Mouse (Mus musculus): Measurements from ENCODE around the gene Kera. TPM values are rescaled to one million over a fixed set of nuclear protein-coding genes. Genes with fewer than 3 reads are reported as not detected.

The Kera gene
- 0.26 TPM for polyA plus RNA-seq (2014; fragmentation: Illumina TruSeq; extraction: RNeasy Lipid Tissue Mini Kit (QIAGEN cat#74804))

DNA sequence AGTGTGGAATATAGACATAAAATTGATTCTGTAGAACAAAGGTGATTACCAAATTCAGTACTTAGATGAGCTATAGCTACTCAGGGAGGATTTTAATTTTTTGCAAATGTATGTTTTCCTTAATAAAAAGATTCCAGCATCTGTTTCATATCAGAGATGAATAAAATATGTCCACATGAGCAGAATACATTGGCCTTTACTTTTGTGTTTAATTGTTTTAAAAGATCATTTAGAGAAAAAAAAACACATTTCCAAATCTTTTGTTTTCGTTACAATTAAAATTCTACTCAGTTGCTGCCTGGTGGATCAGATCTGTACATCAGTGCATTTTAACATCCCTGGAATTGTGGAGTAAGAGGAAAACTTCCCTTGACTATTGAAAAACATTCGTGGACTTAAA, at the start of gene Kera:
Kera (plus strand) TSS at position 301 of the 400 bp plus-strand sequence.

DNA sequence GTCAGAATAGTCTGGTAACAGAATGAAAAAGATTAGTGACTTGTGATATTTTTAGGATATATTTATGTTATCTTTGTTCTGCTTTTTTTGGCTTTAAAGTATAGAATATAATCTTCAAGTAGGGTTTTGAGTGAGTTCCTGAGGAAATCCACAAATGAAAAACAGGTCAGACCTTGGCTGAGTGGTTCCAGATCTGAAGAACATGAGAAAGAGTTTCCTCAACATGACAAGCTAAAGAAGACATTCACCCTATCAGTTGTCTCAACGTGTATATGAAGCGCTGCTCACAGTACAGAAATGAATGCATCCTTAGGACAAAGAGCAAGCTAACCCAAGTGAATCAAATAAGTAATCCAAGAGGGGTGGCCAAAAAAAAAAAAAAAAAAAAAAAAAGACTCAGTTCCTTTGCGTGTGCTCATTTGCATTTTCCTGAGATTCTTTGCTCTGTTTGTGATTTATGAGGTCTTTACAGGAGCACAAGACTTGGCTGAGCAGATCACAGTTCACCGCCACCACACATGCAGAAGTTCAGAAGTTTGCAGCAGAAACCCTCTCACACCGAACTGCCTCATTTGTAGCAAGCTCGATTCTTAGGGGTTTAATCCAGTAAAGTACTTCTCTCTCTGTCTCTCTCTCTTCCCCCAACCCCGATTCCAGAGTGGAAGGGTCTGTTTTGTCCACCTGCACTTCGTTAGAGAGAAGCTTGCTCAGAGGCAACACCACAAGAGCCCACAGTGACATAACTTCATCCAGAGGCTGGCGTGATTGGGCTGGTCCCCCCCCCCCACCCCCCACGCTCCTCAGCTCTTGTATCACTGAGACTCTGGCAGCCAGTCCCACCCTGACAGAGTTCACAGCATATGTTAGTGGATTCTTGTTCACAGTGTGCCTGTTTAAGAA, 41.5 kb upstream of the Kera start, which contains the start of gene Lum:
Lum (plus strand) TSS at position 172 of the 900 bp plus-strand sequence.

DNA sequence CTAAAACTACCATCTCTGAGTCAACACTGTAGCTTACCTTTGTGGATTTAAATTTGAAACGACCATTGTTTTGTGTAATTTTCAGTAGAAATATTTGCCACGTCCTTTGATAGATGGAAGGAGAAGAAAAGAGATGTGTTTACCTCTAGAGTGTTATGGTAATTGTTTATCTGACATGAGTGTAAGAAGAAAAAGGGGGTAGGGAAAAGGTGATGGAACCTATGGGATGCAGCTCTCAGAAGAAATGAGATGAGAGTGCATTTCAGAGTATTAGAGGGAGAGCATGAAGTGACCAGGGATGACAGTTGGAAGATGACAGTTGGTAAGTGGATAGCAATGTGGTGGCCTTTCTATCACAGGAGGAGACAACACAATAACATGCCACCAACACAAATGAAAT, 37.1 kb downstream of the Kera start, which contains the start of gene Epyc:
Epyc (plus strand) TSS at position 301 of the 400 bp plus-strand sequence.

Other genes with a start within 250 kb of the Kera start
- gene Dcn, start 127.3 kb upstream of the Kera start, polyA plus RNA-seq (2014; fragmentation: Illumina TruSeq; extraction: RNeasy Lipid Tissue Mini Kit (QIAGEN cat#74804)) = 2,276 TPM
- gene Lum, start 41.8 kb upstream of the Kera start, polyA plus RNA-seq (2014; fragmentation: Illumina TruSeq; extraction: RNeasy Lipid Tissue Mini Kit (QIAGEN cat#74804)) = 749 TPM
- 0.26 TPM for gene Epyc, start 37.2 kb downstream of the Kera start, polyA plus RNA-seq (2014; fragmentation: Illumina TruSeq; extraction: RNeasy Lipid Tissue Mini Kit (QIAGEN cat#74804))
- not detected for gene Ccer1, start 86.2 kb downstream of the Kera start, polyA plus RNA-seq (2014; fragmentation: Illumina TruSeq; extraction: RNeasy Lipid Tissue Mini Kit (QIAGEN cat#74804))
- gene C030005K15Rik, start 119.9 kb downstream of the Kera start, polyA plus RNA-seq (2014; fragmentation: Illumina TruSeq; extraction: RNeasy Lipid Tissue Mini Kit (QIAGEN cat#74804)) = not detected